Mouse (Mus musculus) forebrain, embryonic 11.5 days (tissue): ENCODE data around the gene Cops9. TPM values are rescaled to one million over a fixed set of nuclear protein-coding genes. Genes with fewer than 3 reads are reported as not detected.

Experiments
- ATAC-seq: fragments of 200-750 bp; cut with Nextera tagmentation; replicated peaks from 2 replicates; pipeline ENCODE4 v1.8.0; 2017; ENCODE audit warnings: moderate TSS enrichment; ENCODE audit not compliant: low FRiP score
- DNase-seq: peaks from one replicate; pipeline ENCODE4 v3.0.0-alpha.2; 2017; ENCODE audit warnings: low spot score
- H3K27ac ChIP-seq: fragments of 300-500 bp; sonication (generic); 2 replicates; pipeline ENCODE4 v1.5.1; 2014; ENCODE audit warnings: low read depth, low read length
- H3K27me3 ChIP-seq: fragments of 300-500 bp; sonication (generic); 2 replicates; pipeline ENCODE4 v1.6.1; 2014; ENCODE audit warnings: mild to moderate bottlenecking, low read length, mixed read lengths; ENCODE audit not compliant: control insufficient read depth, insufficient read depth
- H3K36me3 ChIP-seq: fragments of 300-500 bp; sonication (generic); 2 replicates; pipeline ENCODE4 v1.6.1; 2014; ENCODE audit warnings: mild to moderate bottlenecking, low read length, moderate library complexity, mixed read lengths; ENCODE audit not compliant: control insufficient read depth, insufficient read depth
- H3K4me1 ChIP-seq: fragments of 300-500 bp; sonication (generic); replicated peaks from 2 replicates; pipeline ENCODE4 v1.6.1; 2014; ENCODE audit warnings: low read length, mixed read lengths; ENCODE audit not compliant: control insufficient read depth, insufficient read depth
- H3K4me2 ChIP-seq: fragments of 300-500 bp; sonication (generic); 2 replicates; pipeline ENCODE4 v1.6.1; 2014; ENCODE audit warnings: low read depth, mild to moderate bottlenecking, low read length, moderate library complexity, mixed read lengths; ENCODE audit not compliant: severe bottlenecking
- H3K4me3 ChIP-seq: fragments of 300-500 bp; sonication (generic); 2 replicates; pipeline ENCODE4 v1.5.1; 2014; ENCODE audit warnings: low read depth, low read length
- H3K9ac ChIP-seq: fragments of 300-500 bp; sonication (generic); 2 replicates; pipeline ENCODE4 v1.6.1; 2014; ENCODE audit warnings: low read length
- H3K9me3 ChIP-seq: fragments of 300-500 bp; sonication (generic); 2 replicates; pipeline ENCODE4 v1.6.1; 2016; ENCODE audit warnings: low read length, mixed read lengths; ENCODE audit not compliant: control insufficient read depth
- WGBS: fragments of 180-500 bp; shearing (Covaris S2); extraction: QIAGEN DNeasy Blood & Tissue Kit; methylation state at CpG from one replicate; pipeline ENCODE4 v1.1.7; 2014; 5-methylcytosine and 5-hydroxymethylcytosine counted together
- polyA plus RNA-seq: library from polyadenylated mRNA; unstranded; fragments of >200 nt; fragmentation: Nextera tagmentation; extraction: Ambion mirVana; gene quantifications from 2 replicates; pipeline ENCODE4 v1.2.1, GENCODE M21; 2014

The Cops9 gene
- polyA plus RNA-seq, 1 experiment from 2014 or later: 346 TPM

DNA sequence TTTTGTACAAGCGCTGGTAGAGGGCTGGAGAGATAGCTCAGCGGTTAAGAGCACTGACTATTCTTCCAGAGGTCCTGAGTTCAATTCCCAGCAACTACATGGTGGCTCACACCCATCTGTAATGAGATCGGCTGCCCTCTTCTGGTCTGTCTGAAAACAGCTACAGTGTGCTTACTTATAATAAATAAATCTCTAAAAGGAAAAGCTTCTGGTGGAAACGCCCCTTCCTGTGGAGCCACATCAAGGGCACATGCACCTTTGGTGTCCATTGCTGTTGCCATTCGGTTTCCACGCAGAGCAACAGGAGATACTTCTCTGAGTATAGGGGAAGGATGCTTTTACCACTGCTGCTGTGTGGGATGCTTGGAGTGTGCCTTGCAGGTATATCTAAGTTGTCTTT is 8.8 kb downstream of the Cops9 start:
- Histone ChIP-seq H3K27ac (no peak overlapping the region), H3K4me1 (0 out of 2 replicates have a peak, but pooled peaks cover 2% of the 10 kb centered on the region), H3K9me3 (no peaks in the 10 kb centered on the region), H3K9ac (no peak overlapping the region), H3K27me3 (no peaks in the 10 kb centered on the region), H3K4me2 (no peak overlapping the region), H3K4me3 (no peak overlapping the region), H3K36me3 (peaks cover 4% of the 10 kb centered on the region; the same call in 1 of the 2 replicates)
- DNase-seq (peak; percentile 42), ATAC-seq (no peak)
- 72% methylated on average over 6 of the region's 6 CpGs for WGBS

DNA sequence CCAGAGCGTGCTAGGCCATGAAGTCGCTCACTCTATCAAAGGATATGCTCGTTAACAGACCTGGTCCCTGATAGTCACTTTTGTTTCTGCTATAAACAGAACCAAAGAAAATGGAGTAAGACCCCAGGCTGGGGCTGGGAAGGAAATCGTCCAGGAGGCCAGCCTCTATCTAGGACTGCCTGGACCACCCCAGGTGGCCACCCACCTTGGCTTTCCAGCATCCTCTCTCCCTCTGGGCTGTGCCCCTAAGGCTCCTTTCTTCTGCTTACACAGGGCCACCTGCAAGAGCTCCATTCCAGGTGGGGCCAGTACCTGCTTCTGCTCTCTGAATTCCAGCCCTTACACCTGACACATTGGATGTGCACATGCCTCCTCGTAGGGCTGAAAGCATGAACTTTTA is 9.6 kb downstream of the Cops9 start:
- WGBS: 64% methylated on average over 5 of the region's 5 CpGs

DNA sequence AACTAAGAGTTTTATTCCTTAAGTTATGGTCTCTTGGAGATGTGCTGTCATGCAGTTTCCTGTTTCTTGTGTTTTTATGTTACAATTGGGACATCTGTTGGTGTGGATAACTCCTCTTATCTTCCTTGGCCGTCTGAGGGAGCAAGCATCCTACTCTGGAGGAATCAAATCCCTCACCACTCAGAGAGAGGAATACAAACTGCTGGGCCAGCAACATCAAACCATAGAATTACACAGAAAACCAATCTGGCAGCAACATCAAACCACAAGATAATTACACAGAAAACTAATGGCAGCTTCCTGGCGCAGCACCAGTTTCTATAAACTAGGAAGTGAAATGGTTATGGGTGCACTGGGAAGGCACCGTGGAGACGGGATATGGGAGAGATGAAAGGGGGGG is 13.6 kb downstream of the Cops9 start:
- DNase-seq (no peak), ATAC-seq (no peak)
- Histone ChIP-seq H3K4me1 (no peaks in the 10 kb centered on the region), H3K36me3 (no peaks in the 10 kb centered on the region), H3K27ac (no peak overlapping the region), H3K9ac (no peak overlapping the region), H3K27me3 (no peaks in the 10 kb centered on the region), H3K4me3 (no peak overlapping the region), H3K4me2 (no peak overlapping the region), H3K9me3 (no peaks in the 10 kb centered on the region)
- 87% methylated on average over 4 of the region's 4 CpGs for WGBS

More for the DNA sequence above, 9.6 kb downstream of the Cops9 start:
- Histone ChIP-seq H3K27ac (no peak overlapping the region), H3K4me2 (no peak overlapping the region), H3K9me3 (no peaks in the 10 kb centered on the region), H3K4me3 (no peak overlapping the region), H3K36me3 (peaks cover 4% of the 10 kb centered on the region; the same call in 1 of the 2 replicates), H3K9ac (no peak overlapping the region), H3K4me1 (0 out of 2 replicates have a peak, but pooled peaks cover 2% of the 10 kb centered on the region), H3K27me3 (no peaks in the 10 kb centered on the region)
- ATAC-seq (no peak), DNase-seq (peak; percentile 41)

DNA sequence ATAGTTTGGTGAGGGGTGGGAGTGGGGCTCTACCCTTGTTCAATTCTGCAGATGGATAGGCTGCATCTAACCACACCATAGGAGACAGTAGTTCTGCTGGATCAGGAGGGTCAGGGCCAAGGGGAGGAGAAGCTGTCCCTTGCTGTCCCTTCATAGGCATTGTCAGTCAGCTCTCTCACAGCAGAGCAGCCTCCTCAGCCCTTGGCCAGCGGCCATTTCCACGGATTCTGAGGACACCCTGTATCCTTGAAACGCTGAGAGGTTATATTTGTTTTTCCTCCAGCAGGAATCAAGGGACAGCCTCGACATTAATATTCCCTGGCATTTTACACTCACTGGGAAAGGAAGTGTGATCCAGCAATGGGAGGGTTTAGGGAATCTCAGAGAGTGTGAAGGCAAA is 23.4 kb downstream of the Cops9 start:
- WGBS: 78% methylated on average over 4 of the region's 4 CpGs
- DNase-seq (no peak), ATAC-seq (no peak)
- Histone ChIP-seq H3K4me3 (no peak overlapping the region), H3K27me3 (no peaks in the 10 kb centered on the region), H3K9ac (no peak overlapping the region), H3K36me3 (no peaks in the 10 kb centered on the region), H3K9me3 (no peaks in the 10 kb centered on the region), H3K4me1 (no peaks in the 10 kb centered on the region), H3K4me2 (no peak overlapping the region), H3K27ac (no peak overlapping the region)

DNA sequence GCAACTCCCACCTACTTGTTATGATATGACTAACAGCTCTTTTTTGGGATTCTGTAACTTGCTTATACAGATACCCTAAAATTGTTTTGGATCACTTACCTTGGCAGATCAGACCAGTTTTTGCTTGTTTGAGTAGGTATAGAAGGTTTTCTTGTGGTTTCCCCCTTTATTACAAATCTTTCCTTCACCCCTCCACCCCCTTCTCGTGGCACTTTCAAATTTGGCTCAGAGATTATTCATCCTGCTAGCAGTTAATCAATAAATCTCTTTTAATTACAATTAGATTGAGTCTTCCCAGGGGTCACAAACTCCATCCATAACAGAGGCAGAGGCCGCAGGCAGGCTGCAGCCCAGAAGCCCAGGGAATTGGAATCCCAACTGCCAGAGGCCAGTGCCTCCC is 24.3 kb downstream of the Cops9 start, which contains the start of gene Olfr12:
Olfr12 (plus strand) TSS at position 301 of the 400 bp plus-strand sequence.
- 61% methylated on average over 2 of the region's 2 CpGs for WGBS
- no peak within 1 kb of the TSS for H3K27ac ChIP-seq
- ATAC-seq: no peak
- DNase-seq: no peak
- H3K4me2 ChIP-seq: no peak within 1 kb of the TSS
- no peaks in the 10 kb centered on the region for H3K27me3 ChIP-seq
- no peaks in the 10 kb centered on the region for H3K9me3 ChIP-seq
- H3K36me3 ChIP-seq: no peaks in the 10 kb centered on the region
- H3K4me3 ChIP-seq: no peak within 1 kb of the TSS
- H3K4me1 ChIP-seq: no peaks in the 10 kb centered on the region
- no peak within 1 kb of the TSS for H3K9ac ChIP-seq

DNA sequence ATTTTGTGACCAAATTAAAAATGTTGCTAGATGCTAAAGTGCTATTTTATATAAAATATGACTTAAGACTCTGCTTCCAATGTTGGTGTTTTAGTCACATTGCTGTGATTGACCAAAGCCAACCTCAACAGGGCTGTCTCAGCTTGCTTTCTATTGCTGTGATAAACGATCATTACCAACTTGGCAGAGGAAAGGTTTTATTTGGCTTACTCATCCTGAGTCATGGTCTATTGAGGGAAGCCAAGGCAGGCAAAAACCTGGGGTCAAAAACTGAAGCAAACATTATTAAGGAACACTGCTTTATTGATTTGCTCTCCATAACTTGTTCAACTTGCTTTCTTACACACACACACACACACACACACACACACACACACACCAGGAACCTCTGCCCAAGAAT is 25.7 kb downstream of the Cops9 start:
- 87% methylated on average over 1 of the region's 1 CpGs for WGBS
- H3K9ac ChIP-seq: no peak overlapping the region
- H3K27ac ChIP-seq: no peak overlapping the region
- ATAC-seq (no peak), DNase-seq (no peak)
- no peak overlapping the region for H3K4me2 ChIP-seq
- H3K9me3 ChIP-seq: no peaks in the 10 kb centered on the region
- no peaks in the 10 kb centered on the region for H3K27me3 ChIP-seq
- no peaks in the 10 kb centered on the region for H3K4me1 ChIP-seq
- no peak overlapping the region for H3K4me3 ChIP-seq
- no peaks in the 10 kb centered on the region for H3K36me3 ChIP-seq

DNA sequence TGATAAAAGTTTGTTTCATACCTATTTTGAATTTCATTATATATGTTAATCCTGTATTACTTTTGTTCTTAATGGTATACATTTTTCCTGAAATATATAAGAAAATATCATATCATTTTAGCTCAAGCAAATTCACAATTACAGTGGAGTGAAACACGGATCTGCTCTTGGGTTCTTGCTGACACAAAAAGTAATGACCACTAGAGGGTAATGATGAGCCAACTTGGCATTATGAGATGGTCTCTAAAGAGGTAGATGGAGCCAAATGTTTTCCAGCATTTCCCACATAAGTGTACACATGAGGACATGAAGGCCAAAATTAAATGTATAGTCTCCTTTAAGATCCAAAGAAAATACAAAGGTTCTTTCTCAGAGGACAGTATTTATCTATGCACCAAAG is 27.3 kb downstream of the Cops9 start:
- H3K36me3 ChIP-seq: no peaks in the 10 kb centered on the region
- no peak overlapping the region for H3K27ac ChIP-seq
- H3K4me3 ChIP-seq: no peak overlapping the region
- ATAC-seq: no peak
- H3K27me3 ChIP-seq: no peaks in the 10 kb centered on the region
- no peak for DNase-seq
- H3K4me1 ChIP-seq: no peaks in the 10 kb centered on the region
- no peak overlapping the region for H3K9ac ChIP-seq
- H3K4me2 ChIP-seq: no peak overlapping the region
- H3K9me3 ChIP-seq: no peaks in the 10 kb centered on the region
- 18% methylated on average over 1 of the region's 1 CpGs for WGBS

DNA sequence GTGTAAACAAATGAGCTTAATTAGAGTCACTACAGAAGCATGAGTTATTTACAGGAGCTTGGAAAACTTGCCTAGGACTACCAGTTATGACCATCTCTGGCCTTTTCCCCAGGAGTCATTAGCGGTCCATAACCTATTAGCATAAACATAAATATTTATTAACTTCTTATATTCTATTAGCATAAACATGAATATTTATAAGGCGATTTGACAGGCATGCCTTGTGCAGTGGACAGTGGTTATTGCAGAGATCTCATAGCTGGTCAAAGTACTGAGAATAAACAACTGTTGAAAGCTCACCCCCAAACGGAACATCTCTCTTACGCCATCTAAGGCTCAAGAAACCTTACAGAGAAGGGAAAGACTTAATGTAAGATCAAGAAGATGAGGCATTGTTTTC is 28.6 kb downstream of the Cops9 start:
- Histone ChIP-seq H3K4me1 (no peaks in the 10 kb centered on the region), H3K27ac (no peak overlapping the region), H3K36me3 (no peaks in the 10 kb centered on the region), H3K4me2 (no peak overlapping the region), H3K4me3 (no peak overlapping the region), H3K9ac (no peak overlapping the region), H3K9me3 (no peaks in the 10 kb centered on the region), H3K27me3 (no peaks in the 10 kb centered on the region)
- WGBS: 44% methylated on average over 4 of the region's 4 CpGs
- no peak for ATAC-seq
- DNase-seq: no peak

DNA sequence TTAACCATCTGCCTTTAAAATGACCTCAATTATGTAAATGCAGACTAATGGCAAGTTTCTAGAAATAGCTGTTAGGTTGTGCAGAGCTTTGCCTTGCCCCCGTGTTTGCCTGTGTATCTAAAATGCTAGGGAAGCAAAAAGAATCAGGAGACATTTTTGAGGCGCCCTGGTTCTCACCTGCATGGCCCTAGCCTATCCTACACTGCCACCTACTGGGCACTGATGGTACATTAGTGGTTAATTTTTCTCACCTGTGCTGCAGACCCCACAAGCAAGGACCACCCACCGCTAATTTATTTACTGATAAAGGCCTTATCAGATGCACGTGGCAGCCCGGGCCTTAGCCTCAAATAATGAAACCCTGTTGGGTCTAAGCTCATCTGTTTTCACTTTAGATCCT is 30.8 kb downstream of the Cops9 start:
- ATAC-seq (no peak), DNase-seq (peak; percentile 73)
- Histone ChIP-seq H3K27ac (no peak overlapping the region), H3K9me3 (no peaks in the 10 kb centered on the region), H3K9ac (no peak overlapping the region), H3K4me3 (no peak overlapping the region), H3K4me2 (no peak overlapping the region), H3K27me3 (no peaks in the 10 kb centered on the region), H3K36me3 (no peaks in the 10 kb centered on the region), H3K4me1 (no peaks in the 10 kb centered on the region)
- WGBS: 10% methylated on average over 5 of the region's 5 CpGs
